Mouse (Mus musculus) cerebellum, postnatal 36 days (tissue): ENCODE measurements around the gene Chpf2.

ENCODE experiments used
- DNase-seq, 2 experiments: peaks; one replicate each; pipeline ENCODE4 v3.0.0; 2021 to 2022; ENCODE audit warnings: mixed read lengths in 2 of 2

Chpf2 gene

GRCm38 (mm10) chr5:24605321-24605979 lies 18.9 kb downstream of the Chpf2 start:
- DNase-seq = no peak

DNA sequence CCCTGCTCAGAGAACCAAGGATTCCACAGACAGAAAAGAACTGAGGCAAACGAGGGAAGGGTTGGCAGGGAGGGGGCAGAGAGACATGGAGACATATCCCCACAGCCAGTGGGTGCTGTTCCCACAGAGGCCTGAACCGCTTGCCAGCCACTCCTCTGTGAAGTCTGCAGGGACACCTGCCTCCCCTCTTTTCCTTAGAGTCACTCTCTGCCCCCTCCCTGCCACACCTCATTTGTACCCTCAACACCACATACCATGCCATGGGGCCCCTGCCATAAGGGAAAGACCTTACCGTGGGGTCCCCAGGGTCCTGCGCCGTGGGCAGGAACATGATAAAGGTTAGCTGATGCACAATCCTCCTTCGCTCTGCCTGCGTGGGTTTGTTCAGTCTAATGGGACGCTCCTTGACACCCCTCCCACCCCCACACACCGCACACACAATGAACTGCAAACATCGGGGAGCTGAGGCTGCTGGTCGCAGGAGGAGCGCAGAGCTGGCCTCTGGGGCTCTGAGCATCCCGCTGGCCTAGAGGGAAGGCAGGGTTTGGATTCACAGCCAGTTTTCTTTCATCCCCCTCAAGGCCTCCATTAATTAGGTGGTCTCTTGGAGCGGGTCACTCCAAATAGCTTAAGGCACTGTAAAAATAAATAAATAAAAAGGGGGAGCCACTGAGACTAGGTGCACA lies 19.6 kb downstream of the Chpf2 start:
- no peak for DNase-seq

DNA sequence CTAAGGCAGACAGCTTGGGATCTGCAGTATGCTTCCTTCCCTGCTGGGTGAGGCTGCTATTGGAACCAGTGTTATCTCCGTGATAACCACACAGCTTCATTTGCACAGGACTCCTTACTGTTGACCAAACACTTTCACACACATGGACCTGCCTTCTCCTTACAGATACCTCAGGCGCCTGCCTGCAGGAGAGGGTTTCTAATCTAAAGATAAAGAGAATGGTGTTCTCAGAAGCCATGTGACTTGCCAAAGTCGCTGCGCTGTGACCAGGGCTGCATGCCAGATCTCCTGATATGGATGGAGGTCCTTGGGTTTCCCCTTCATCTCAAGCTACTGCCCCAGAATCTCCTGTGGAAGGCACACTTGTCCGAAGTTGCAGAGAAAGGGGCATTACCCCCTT lies 22.8 kb downstream of the Chpf2 start:
- DNase-seq = no peak

DNA sequence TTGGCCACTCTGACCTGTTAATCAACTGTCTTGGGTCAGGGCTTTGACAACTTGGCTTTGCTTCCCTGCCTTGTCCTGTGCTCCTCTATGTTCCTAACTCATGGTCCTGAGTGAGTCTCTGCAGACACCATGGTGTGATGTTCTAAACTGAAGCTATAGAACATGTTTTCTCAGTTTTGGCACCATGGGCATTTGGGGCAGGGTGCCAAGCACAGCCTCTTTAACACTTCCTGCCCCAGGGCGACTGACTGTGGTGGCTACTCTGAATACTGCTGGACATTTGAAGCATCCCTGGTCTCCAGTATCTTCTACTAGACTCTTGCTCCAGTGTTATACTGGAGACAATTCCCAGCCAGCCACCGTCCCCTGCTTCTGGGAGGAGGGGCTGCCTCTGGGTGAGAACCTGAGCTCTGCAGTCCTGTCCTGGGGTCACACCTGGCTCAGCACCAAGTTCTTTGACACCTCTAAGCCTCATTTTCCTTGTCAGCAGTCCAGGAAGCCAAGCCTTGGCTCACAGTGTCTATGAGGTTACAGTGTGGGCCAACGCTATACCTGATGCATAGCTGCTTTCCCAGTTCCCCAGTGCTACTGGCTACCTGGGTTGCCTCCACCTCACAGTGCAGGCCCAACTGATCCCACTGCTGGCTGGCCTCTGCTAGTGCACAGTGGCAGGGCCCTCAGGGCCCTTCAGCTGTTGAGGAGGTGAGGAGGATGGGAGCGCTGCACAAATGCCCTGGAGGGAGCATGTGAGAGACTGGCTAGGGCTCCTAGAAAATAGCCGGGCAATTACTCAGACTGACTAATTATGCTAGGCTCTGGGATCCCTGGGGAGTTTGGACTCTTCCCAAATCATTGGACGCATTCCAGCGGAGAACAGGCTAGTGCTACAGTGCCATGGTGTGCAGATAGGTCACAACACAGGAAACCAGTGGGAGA lies 25.1 kb downstream of the Chpf2 start:
- peak; percentile 79 to 84 for DNase-seq

GRCm38 (mm10) chr5:24612302-24612649 lies 25.7 kb downstream of the Chpf2 start:
- no peak for DNase-seq

DNA sequence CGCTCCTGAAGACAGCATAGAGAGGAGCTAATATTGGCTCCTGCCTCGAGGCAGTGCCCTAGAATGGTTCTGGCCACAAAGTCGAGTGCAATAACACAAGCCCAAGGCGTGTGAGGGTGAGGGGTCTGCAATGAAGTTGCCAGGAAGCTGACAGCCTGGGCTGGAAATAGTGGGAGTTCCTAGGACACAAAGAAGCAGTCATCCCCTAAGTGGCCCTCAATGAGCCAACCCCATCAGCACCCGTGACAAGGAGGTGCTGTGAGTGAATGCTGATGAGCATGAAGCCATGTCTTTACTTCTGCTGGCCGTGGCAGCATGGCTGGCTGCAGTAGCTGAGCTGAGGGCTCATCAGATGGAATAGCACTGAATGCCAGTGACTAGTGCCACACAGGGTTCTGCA lies 28.6 kb downstream of the Chpf2 start:
- DNase-seq = no peak

GRCm38 (mm10) chr5:24618921-24619320 lies 32.4 kb downstream of the Chpf2 start:
- DNase-seq = peak in 1 of 2 experiments; percentile 51

- no peak for DNase-seq
Observed at GRCm38 (mm10) chr5:24620116-24620515, 33.6 kb downstream of the Chpf2 start.

- DNase-seq = no peak
Observed at GRCm38 (mm10) chr5:24620626-24621025, 34.1 kb downstream of the Chpf2 start.

GRCm38 (mm10) chr5:24622386-24623040 lies 36.0 kb downstream of the Chpf2 start:
- peak in 1 of 2 experiments; percentile 49 for DNase-seq

DNA sequence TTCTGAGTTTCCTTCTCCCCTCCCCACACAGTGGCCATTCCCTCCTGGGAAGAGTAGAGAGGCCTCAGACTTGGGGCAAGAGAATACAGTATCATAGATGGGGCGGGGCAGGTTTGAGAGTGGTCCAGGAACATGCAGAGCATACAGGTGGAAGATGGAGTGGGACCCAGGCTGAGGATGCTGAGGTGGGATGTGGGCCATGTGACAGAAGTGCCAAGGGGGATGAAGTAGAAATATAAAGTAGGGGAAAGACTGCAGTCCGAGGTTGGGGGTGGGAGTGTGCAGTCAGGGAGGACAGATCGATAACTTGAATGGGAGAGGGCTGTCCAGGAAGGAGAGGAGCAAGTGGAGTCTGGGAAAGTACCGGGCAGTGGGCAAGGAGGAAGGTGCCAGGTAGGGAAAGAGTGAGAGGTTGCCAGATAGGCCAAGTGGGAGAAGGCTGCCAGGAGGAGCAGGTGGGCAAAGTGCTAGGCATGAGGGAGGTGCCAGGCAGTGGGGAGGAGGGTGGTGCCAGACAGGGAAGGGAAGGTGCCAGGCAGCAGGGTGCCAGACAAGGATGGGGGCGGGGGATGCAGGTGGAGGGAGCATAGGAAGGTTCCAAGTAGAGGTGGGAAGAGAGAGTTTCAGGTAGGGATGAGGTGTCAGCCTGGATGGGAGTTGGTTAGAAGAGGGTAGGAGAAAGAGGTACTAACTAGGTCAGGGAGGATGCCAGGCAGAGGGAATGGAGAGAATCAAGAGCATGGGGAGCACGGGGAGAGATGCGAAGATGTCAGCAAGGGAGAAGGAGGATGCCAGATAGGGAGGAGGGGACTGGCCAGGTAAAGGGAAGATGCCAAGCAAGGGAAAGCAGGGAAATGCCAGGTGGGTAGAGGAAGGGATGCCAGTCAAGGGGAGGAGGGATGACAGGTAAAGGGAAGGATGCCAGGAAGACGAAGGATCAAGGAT lies 36.8 kb downstream of the Chpf2 start:
- DNase-seq = peak; percentile 90 to 91

GRCm38 (mm10) chr5:24623986-24624821 lies 37.7 kb downstream of the Chpf2 start, which contains the start of gene Smarcd3:
Gene Smarcd3 (minus strand): TSS chr5:24624411.
- DNase-seq = peak; percentile 89 to 93

GRCm38 (mm10) chr5:24624822-24625120 lies 38.2 kb downstream of the Chpf2 start:
- no peak for DNase-seq

GRCm38 (mm10) chr5:24629712-24630111 lies 43.2 kb downstream of the Chpf2 start:
- DNase-seq = no peak

DNA sequence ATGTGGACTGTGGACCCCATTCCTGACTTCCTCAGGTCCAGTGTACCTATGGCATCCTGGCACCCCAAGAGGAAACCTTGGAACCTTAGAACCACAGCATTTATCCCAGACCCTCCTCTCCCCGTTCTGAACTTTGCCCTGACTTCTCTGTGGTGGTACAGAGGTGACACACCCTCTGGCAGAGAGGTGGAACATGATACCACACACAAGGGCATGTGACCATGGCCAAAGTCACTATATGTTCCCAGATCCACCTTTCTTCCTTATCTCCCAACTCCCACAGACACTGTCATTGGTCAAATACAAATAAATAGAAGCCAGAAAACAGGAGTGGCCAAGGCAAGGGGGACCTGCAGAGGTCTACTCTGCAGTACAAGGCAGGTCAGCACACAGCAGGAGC lies 48.6 kb downstream of the Chpf2 start:
- DNase-seq = no peak

DNA sequence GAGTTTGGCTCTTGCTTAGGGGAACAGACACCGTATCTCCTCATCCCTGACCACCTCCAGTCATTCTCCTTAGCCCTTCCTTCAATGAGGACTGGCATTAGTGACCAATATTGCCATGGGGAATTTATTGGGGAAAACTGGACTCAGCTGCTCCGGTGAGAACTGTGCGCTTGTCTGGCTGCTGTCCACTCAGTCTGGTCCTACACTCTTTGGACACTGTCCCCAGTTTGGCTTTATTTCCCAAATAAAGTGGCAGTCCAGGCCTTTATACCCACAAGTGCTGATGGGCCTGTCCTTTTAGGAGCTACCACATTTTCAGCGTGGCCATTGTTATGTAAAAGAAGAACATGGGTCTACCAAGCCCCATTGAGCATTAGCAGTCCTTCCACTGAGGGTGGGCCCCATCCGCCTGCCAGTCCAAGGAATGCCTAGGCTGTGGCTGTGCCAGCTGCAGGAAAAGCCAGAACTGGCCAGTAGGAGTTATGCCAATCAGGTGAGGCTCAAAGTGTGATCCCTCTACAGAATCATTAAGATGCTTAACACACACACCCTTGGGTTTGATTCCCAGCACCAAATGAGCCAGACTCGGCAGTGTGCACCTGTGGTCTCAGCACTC lies 49.1 kb downstream of the Chpf2 start:
- no peak for DNase-seq

DNA sequence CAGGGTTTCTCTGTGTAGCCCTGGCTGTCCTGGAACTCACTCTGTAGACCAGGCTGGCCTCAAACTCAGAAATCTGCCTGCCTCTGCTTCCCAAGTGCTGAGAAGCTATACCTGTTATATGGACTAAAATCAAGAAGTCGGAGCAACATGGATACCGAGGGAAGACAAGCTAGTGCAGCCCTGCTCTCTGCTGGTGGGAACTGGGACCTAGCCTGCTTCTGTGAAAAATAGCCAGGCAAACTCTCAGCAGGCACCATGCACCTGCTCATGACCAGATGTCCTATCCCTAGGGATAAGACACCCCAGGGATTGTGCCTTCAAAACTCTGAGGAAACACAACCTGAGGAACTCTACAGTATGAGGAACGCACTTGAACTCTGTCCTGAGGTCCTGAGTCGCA lies 50.4 kb downstream of the Chpf2 start:
- peak; percentile 32 to 38 for DNase-seq

DNA sequence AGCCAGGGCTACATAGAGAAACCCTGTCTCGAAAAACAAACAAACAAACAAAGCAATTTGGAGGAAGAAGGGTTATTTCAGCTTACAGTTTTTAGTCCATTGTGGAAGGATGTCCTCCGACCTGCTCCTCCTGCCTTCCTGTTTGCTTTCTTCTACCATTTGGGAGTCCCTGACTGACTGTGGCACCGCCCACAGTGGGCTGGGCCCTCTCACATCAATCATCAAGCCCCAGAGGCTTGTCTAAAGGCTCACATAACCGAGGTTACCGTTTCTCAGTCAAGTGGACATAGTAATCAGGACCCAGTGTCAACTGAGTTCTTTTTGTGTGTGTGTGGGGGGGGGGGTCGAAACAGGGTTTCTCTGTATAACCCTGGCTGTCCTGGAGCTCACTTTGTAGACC lies 51.6 kb downstream of the Chpf2 start:
- DNase-seq = no peak

- no peak for DNase-seq
Observed at GRCm38 (mm10) chr5:24639081-24639480, 52.5 kb downstream of the Chpf2 start.
